Mouse (Mus musculus): ENCODE measurements around the gene Phex.

DNA sequence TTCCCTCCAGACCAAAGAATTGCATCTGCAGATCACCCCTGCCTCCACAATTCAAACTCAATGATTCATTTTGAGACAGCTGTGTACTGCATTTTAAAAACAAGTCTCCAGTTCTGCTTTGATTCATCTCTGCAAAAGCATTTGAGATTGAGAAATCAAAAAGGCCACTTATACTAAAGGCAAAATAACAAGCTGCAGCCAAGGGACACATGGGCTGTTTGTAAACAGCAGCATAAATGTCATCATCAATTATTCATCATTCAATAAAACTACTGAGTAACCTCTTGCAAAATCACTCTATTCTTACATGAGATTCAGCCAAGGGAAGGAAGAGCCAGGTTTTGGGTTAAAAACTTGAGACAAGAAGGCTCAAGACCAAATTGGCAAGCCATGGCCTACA, 122.7 kb downstream of the Phex start:
- TF ChIP-seq CTCF (IDR thresholded peaks at IDR 0.05; ENCODE audit: extremely low read depth, insufficient read depth, insufficient read length, insufficient replicate concordance), result no peak
- no peak for TF ChIP-seq POLR2A (IDR thresholded peaks at IDR 0.05; ENCODE audit: low read depth, low read length)

All from spleen, adult 2 months (tissue).